Mouse (Mus musculus) thymus, adult 2 months (tissue): Measurements from ENCODE around the gene Fgd3.

Experiments used
- CTCF ChIP-seq: fragments of 200-500 bp; IDR thresholded peaks from 2 replicates; pipeline ENCODE4 v1.5.1; 2012; ENCODE audit warnings: mild to moderate bottlenecking, control low read depth, low read length, moderate library complexity, borderline replicate concordance; ENCODE audit not compliant: control insufficient read depth, poor library complexity, insufficient read depth; ENCODE audit errors: extremely low read depth
- POLR2A ChIP-seq: fragments of 200-500 bp; IDR thresholded peaks from 2 replicates; pipeline ENCODE4 v1.6.1; 2012; ENCODE audit warnings: mild to moderate bottlenecking, low read length, control low read depth, moderate library complexity; ENCODE audit not compliant: control insufficient read depth, poor library complexity, insufficient read depth; ENCODE audit errors: extremely low read depth

GRCm38 (mm10) chr13:49326246-49327206, 6.4 kb upstream of the Fgd3 start:
- TF ChIP-seq CTCF (no peak), POLR2A (no peak)
